Mouse (Mus musculus) neutrophil, adult 5-6 weeks (primary cell): ENCODE measurements around the gene Myl12a. TPM values are rescaled to one million over a fixed set of nuclear protein-coding genes. Genes with fewer than 3 reads are reported as not detected.

Experiments used
- ATAC-seq: fragments of 151-379, 151-347 bp; 2 replicates; pipeline ENCODE4 v1.8.0; 2017; ENCODE audit warnings: mild to moderate bottlenecking, moderate TSS enrichment; ENCODE audit not compliant: insufficient number of reproducible peaks, poor library complexity, low FRiP score, severe bottlenecking; ENCODE audit errors: extremely low read depth
- total RNA-seq: library from RNA; stranded (forward); fragments of 200-1000 nt; gene quantifications from 2 replicates; pipeline ENCODE4 v1.2.3, GENCODE M21; 2017

Myl12a gene
- total RNA-seq, 1 experiment from 2014 or later, result 159 TPM

- ATAC-seq, result no peak
Observed at GRCm38 (mm10) chr17:70966126-70966525, 36.6 kb downstream of the Myl12a start.

DNA sequence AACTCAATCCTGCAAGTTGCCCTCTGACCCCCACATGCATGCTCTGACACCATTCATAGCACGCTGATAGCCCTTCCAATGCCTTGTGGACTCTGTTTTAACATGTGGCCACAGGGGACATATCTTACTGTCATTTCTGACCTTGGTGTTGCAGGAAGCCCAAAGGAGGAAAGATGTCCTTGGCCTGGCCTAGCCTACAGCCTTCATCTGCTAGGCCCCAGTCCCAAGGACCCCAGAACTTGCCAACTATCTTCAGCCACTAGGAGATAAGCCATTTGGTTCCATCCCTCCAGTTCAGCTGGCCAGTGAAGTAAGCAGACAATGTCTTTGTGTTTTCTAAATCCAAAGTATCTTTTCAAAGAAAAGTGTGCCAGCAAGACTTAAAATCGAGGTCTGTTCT, 37.4 kb downstream of the Myl12a start:
- no peak for ATAC-seq

DNA sequence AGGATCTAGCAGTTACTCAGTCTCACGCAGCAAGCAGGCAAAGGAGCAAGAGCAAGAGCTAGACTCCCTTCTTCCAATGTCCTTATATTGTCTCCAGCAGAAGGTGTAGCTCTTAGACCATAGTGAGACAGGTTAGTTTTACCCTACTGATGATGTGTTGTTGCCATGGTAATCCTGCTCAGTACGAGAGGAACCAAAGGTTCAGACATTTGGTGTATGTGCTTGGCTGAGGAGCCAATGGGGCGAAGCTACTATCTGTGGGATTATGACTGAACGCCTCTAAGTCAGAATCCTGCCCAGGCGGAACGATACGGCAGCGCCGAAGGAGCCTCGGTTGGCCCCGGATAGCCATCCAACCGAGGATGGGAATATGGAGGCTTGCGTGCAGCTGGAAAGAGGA, 39.1 kb downstream of the Myl12a start:
- ATAC-seq, result peak; percentile 93

DNA sequence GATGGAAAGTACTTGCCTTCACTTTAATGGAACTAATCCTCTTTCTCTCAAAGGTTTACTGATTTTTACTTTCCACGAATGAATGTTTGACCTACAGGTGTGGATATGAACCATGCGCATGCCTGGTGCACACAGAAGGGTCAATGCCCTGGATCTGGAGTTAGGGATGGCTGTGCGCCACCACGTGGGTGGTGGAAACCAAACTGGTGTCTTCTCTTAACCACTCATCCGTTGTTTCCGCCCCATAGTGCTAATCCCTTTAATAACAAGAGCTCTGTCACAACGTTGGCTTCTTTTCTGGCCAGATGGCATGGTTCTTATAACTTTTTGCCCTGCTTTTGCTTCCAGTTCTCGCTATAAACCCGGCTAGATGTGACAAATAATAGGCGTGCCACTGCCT, 51.4 kb downstream of the Myl12a start:
- ATAC-seq, result no peak

DNA sequence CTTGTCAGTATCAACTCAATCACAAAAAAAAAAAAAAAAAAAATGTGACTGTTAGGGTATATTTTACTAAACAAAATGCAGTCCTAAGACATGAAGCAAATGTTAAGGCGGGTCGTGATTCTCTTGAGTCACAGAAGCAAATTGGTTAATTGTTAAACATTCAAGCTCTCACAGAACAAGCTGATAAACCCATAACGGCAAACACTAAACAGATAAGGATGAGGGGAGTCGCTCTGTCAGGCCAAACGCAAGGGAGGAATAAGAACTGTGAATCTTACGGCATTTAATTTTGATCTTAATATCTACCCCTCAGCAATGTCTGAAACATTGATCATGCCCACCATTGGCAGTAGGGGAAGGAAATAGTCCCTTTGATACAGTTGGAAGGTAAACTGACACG, 53.5 kb downstream of the Myl12a start:
- no peak for ATAC-seq

DNA sequence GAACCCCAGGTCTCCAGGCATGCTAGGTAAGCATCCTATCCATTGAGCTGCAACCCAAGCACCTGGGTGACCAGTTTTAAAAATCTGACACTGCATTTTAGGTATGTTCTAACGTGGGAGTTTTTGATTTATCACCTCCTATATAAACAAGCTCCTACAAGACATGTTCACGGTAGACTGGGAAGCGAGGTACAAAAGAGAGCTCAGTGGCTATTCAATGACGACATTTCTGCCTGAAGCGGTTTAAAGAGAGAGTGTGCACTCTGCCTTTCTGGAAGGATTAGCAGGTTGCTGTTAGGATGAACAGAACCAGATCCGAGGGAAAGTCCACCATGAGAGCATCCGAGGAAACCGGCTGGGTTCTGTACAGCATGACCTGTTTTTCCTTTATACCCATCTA, 54.0 kb downstream of the Myl12a start:
- no peak for ATAC-seq

DNA sequence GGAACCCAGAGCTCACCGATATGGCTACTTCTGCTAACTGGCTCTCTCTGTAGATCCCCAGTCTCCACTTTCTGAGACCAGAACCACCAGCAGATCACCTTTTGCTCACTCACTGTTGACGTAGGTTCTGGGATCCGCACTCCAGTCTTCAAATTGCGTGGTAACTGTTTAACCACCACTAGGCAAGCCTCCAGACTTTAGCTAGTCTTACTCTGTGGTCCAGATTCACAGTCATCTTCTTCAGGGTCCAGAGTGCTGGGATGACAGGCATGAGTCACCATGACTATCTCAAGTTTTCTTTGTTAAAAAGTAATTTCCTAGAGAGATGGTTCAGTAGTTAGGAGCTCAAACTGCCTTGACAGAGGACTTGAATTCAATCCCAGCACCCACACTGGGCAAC, 58.9 kb downstream of the Myl12a start:
- no peak for ATAC-seq

Other genes starting within 250 kb of the Myl12a start
- gene Tgif1, start 149.3 kb downstream of the Myl12a start, total RNA-seq, result 78.6 and 81.5 TPM in 2 replicates
- 1.0 and 2.3 TPM in 2 replicates for gene Myom1, start 245 bp downstream of the Myl12a start, total RNA-seq
- gene Lpin2, start 179.7 kb upstream of the Myl12a start, total RNA-seq, result 118 and 135 TPM in 2 replicates